Mouse (Mus musculus) liver, adult 2 months (tissue): ENCODE data around the gene H2-T24. TPM values are rescaled to one million over a fixed set of nuclear protein-coding genes. Genes with fewer than 3 reads are reported as not detected.

Experiments used
- DNase-seq: peaks from one replicate; pipeline ENCODE4 v3.0.0-alpha.2; 2011; ENCODE audit warnings: low read depth, low spot score; ENCODE audit errors: extremely low read depth
- H3K27ac ChIP-seq: fragments of 200-500 bp; replicated peaks from 2 replicates; pipeline ENCODE4 v1.5.1; 2012; ENCODE audit warnings: low read depth, mild to moderate bottlenecking, control low read depth, inconsistent platforms, low read length; ENCODE audit not compliant: insufficient read depth
- H3K27me3 ChIP-seq: fragments of 200-500 bp; 2 replicates; pipeline ENCODE4 v1.6.1; 2012; ENCODE audit warnings: mild to moderate bottlenecking, moderate library complexity, low read length, inconsistent platforms; ENCODE audit not compliant: control insufficient read depth, insufficient read depth
- H3K36me3 ChIP-seq: fragments of 200-500 bp; 2 replicates; pipeline ENCODE4 v1.6.1; 2012; ENCODE audit warnings: low read length, inconsistent platforms; ENCODE audit not compliant: control insufficient read depth, insufficient read depth
- H3K4me1 ChIP-seq: fragments of 200-500 bp; 2 replicates; pipeline ENCODE4 v1.6.1; 2011; ENCODE audit warnings: low read length; ENCODE audit not compliant: control insufficient read depth, insufficient read depth
- H3K4me3 ChIP-seq: fragments of 200-500 bp; 2 replicates; pipeline ENCODE4 v1.5.1; 2011; ENCODE audit warnings: low read depth, mild to moderate bottlenecking, control low read depth, low read length, moderate library complexity; ENCODE audit not compliant: insufficient read depth
- H3K79me2 ChIP-seq: fragments of 200-500 bp; 2 replicates; pipeline ENCODE4 v1.6.1; 2012; ENCODE audit warnings: inconsistent platforms, mild to moderate bottlenecking, low read length, moderate library complexity; ENCODE audit not compliant: control insufficient read depth, insufficient read depth
- H3K9ac ChIP-seq: fragments of 200-500 bp; 2 replicates; pipeline ENCODE4 v1.6.1; 2012; ENCODE audit warnings: low read depth, mild to moderate bottlenecking, control low read depth, inconsistent platforms, low read length
- CTCF ChIP-seq: fragments of 200-500 bp; IDR thresholded peaks from 2 replicates; pipeline ENCODE4 v1.5.1; 2011; ENCODE audit warnings: low read depth, low read length, control low read depth
- POLR2A ChIP-seq: fragments of 200-500 bp; IDR thresholded peaks from 2 replicates; pipeline ENCODE4 v1.6.1; 2011; ENCODE audit warnings: low read length, control low read depth; ENCODE audit not compliant: insufficient read depth; ENCODE audit errors: extremely low read depth
- WGBS: fragments of 180-500 bp; shearing (Covaris S2); methylation state at CpG from one replicate; pipeline ENCODE4 v1.1.7; 2018; 5-methylcytosine and 5-hydroxymethylcytosine counted together
- polyA plus RNA-seq: library from polyadenylated mRNA; depleted of rRNA; stranded (reverse); fragments of >200 nt; gene quantifications from 2 replicates; pipeline ENCODE4 v1.2.3, GENCODE M21; 2012
- total RNA-seq: library from RNA; depleted of rRNA; stranded (reverse); fragments of >200 nt; gene quantifications from 2 replicates; pipeline ENCODE4 v1.2.3, GENCODE M21; 2014

Gene H2-T24
- total and polyA plus RNA-seq, 2 experiments = 2.1 to 5.3 TPM

GRCm38 (mm10) chr17:36022922-36023321 is 2.6 kb upstream of the H2-T24 start:
- TF ChIP-seq CTCF = no peak
- TF ChIP-seq POLR2A = no peak
- H3K4me1 ChIP-seq = peaks cover 9% of the 10 kb centered on the region

GRCm38 (mm10) chr17:36022098-36022497 is 1.7 kb upstream of the H2-T24 start:
- no peak for TF ChIP-seq POLR2A
- TF ChIP-seq CTCF = no peak
- Histone ChIP-seq H3K27ac (no peak overlapping the region), H3K36me3 (no peaks in the 10 kb centered on the region), H3K27me3 (no peaks in the 10 kb centered on the region), H3K9ac (no peak overlapping the region), H3K4me1 (peaks cover 9% of the 10 kb centered on the region), H3K79me2 (no peaks in the 10 kb centered on the region), H3K4me3 (no peak overlapping the region)
- no peak for DNase-seq
- WGBS = 96% methylated on average over 9 of the region's 9 CpGs

More at GRCm38 (mm10) chr17:36022922-36023321, 2.6 kb upstream of the H2-T24 start:
- no peak overlapping the region for H3K4me3 ChIP-seq
- H3K36me3 ChIP-seq = no peaks in the 10 kb centered on the region
- 96% methylated on average over 6 of the region's 6 CpGs for WGBS
- no peak overlapping the region for H3K9ac ChIP-seq
- no peak for DNase-seq
- no peaks in the 10 kb centered on the region for H3K79me2 ChIP-seq
- H3K27me3 ChIP-seq = no peaks in the 10 kb centered on the region
- H3K27ac ChIP-seq = peak overlapping the region; percentile 42

- Histone ChIP-seq H3K4me3 (no peak overlapping the region), H3K4me1 (peaks cover 9% of the 10 kb centered on the region)
- 93% methylated on average over 1 of the region's 1 CpGs for WGBS
Measured at GRCm38 (mm10) chr17:36021309-36021708, 949 bp upstream of the H2-T24 start.

GRCm38 (mm10) chr17:36019519-36019918 is 841 bp downstream of the H2-T24 start:
- H3K4me1 ChIP-seq = peaks cover 9% of the 10 kb centered on the region
- H3K9ac ChIP-seq = peak overlapping the region; percentile 54; the same call in 1 of the 2 replicates
- H3K36me3 ChIP-seq = peaks cover 2% of the 10 kb centered on the region; the same call in 1 of the 2 replicates
- no peaks in the 10 kb centered on the region for H3K79me2 ChIP-seq
- DNase-seq = no peak
- peak overlapping the region; percentile 87 for H3K27ac ChIP-seq
- WGBS = 53% methylated on average over 3 of the region's 3 CpGs
- no peaks in the 10 kb centered on the region for H3K27me3 ChIP-seq
- peak overlapping the region; percentile 59 for H3K4me3 ChIP-seq
- no peak for TF ChIP-seq CTCF
- TF ChIP-seq POLR2A = no peak

More at GRCm38 (mm10) chr17:36021309-36021708, 949 bp upstream of the H2-T24 start:
- H3K27ac ChIP-seq = peak overlapping the region; percentile 72
- no peaks in the 10 kb centered on the region for H3K27me3 ChIP-seq
- no peaks in the 10 kb centered on the region for H3K79me2 ChIP-seq
- DNase-seq = no peak
- no peak for TF ChIP-seq CTCF
- TF ChIP-seq POLR2A = no peak
- no peaks in the 10 kb centered on the region for H3K36me3 ChIP-seq
- no peak overlapping the region for H3K9ac ChIP-seq

- TF ChIP-seq POLR2A (no peak), CTCF (no peak)
- peaks cover 6% of the 10 kb centered on the region; the same call in 1 of the 2 replicates for H3K36me3 ChIP-seq
- no peaks in the 10 kb centered on the region for H3K27me3 ChIP-seq
- H3K9ac ChIP-seq = no peak overlapping the region
- no peak overlapping the region for H3K27ac ChIP-seq
- no peak for DNase-seq
- H3K79me2 ChIP-seq = no peaks in the 10 kb centered on the region
- H3K4me1 ChIP-seq = peaks cover 8% of the 10 kb centered on the region
- 66% methylated on average over 2 of the region's 2 CpGs for WGBS
- 0 out of 2 replicates have a peak overlapping the region, but pooled peaks have one; percentile 5 for H3K4me3 ChIP-seq
Measured at GRCm38 (mm10) chr17:36018979-36019378, 1.4 kb downstream of the H2-T24 start.

GRCm38 (mm10) chr17:36017046-36017445 is 3.3 kb downstream of the H2-T24 start:
- no peak overlapping the region for H3K9ac ChIP-seq
- 91% methylated on average over 5 of the region's 5 CpGs for WGBS
- no peak for DNase-seq
- 0 out of 2 replicates have a peak, but pooled peaks cover 3% of the 10 kb centered on the region for H3K4me1 ChIP-seq
- H3K4me3 ChIP-seq = no peak overlapping the region
- no peaks in the 10 kb centered on the region for H3K27me3 ChIP-seq
- peaks cover 6% of the 10 kb centered on the region; the same call in 1 of the 2 replicates for H3K36me3 ChIP-seq
- no peak overlapping the region for H3K27ac ChIP-seq
- no peak for TF ChIP-seq CTCF
- TF ChIP-seq POLR2A = no peak
- no peaks in the 10 kb centered on the region for H3K79me2 ChIP-seq
